Mouse (Mus musculus) bone marrow, adult 2 months (tissue): ENCODE measurements around the gene Tshz2.

Experiments used
- CTCF ChIP-seq: fragments of 200-500 bp; IDR thresholded peaks from 2 replicates; pipeline ENCODE4 v1.5.1; 2011; ENCODE audit warnings: low read length, control low read depth; ENCODE audit not compliant: control insufficient read depth, insufficient read depth
- POLR2A ChIP-seq: fragments of 200-500 bp; IDR thresholded peaks from 2 replicates; pipeline ENCODE4 v1.6.1; 2011; ENCODE audit warnings: low read depth, mild to moderate bottlenecking, control low read depth, low read length, borderline replicate concordance; ENCODE audit not compliant: control insufficient read depth

DNA sequence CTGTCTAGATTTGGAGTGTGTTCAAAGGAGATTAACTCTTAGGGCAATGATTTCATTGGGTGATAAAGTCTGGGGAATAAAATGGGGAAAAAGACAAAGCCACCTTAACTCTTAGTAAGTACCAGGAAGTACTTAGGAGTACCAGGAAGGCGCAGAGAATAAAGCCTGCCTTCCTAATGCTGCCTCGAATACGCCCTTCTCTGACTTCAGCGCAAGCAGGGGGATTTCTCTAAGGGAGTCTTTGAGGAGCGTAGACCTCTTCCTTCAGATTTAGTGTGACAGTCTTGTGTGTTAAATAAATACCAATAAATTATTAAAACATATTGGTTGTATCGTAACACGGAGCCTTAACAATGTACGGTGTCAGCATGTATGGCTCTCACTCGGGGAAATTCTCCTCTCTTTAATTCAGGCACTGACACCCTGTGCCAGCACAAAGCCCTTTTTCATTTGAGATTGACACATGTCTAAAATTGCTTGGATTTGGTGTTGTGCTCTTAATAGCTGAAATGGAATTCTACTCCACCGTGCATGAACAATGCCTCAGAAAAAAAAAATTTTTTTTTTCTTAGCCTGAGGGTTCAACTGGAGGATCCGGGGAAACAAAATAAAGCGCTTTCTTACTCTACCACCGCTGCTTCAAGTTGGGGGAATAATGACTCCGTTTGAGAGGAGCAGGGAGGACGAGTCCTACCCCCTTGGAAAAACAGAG is 47.9 kb upstream of the Tshz2 start:
- TF ChIP-seq CTCF (no peak), POLR2A (no peak)
